Mouse (Mus musculus) heart, adult 2 months (tissue): Measurements from ENCODE around the gene Fgfr2.

ENCODE experiments used
- CTCF ChIP-seq: fragments of 200-600 bp; IDR thresholded peaks from 2 replicates; pipeline ENCODE4 v1.8.1; 2022; ENCODE audit warnings: antibody characterized with exemption, mild to moderate bottlenecking, moderate library complexity
- EP300 ChIP-seq: fragments of 200-500 bp; IDR thresholded peaks from 2 replicates; pipeline ENCODE4 v1.6.1; 2011; ENCODE audit warnings: low read depth, low read length, control low read depth; ENCODE audit not compliant: insufficient read depth
- POLR2A ChIP-seq: fragments of 200-500 bp; IDR thresholded peaks from 2 replicates; pipeline ENCODE4 v1.6.1; 2011; ENCODE audit warnings: mild to moderate bottlenecking, low read depth, low read length, control low read depth; ENCODE audit not compliant: insufficient read depth

DNA sequence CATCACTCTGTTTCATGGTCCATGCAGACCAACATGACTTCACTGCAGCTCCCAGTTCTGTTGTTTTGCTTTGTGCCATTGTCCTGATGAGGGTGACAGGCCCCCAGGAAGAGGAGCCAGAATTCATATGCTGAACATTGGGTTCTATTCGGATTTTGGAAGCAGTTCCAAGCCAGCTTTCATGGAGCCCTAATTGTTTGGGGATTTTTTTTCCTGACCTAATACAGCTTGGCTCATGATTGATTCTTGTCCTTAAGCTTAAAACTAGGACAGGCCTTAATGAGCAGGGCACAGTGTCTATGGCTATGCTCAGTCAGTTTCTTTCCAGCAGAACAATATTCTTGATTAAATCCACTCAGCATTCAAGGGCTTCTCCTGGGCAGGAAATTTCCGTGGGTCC is 2204.9 kb downstream of the Fgfr2 start:
- TF ChIP-seq POLR2A, result no peak
- no peak for TF ChIP-seq EP300
- TF ChIP-seq CTCF, result no peak
